Mouse (Mus musculus) left cerebral cortex, adult 2 months (tissue): ENCODE data around the gene Stat3. TPM values are rescaled to one million over a fixed set of nuclear protein-coding genes. Genes with fewer than 3 reads are reported as not detected.
A peak's percentile ranks its signal among the peaks of the same experiment; 100 is the strongest.

ENCODE experiments used
- DNase-seq, 2 experiments: peaks; one replicate each; pipeline ENCODE4 v3.0.0; 2021 to 2022; ENCODE audit warnings: low spot score in 2 of 2, mixed read lengths in 1 of 2; ENCODE audit errors: extremely low spot score in 1 of 2
- H3K27ac ChIP-seq: fragments of 200-600 bp; 2 replicates; pipeline ENCODE4 v1.8.1; 2022
- H3K4me3 ChIP-seq: fragments of 200-600 bp; 2 replicates; pipeline ENCODE4 v1.8.1; 2022
- CTCF ChIP-seq: fragments of 200-600 bp; IDR thresholded peaks from 2 replicates; pipeline ENCODE4 v1.8.1; 2022; ENCODE audit warnings: antibody characterized with exemption, mild to moderate bottlenecking, moderate library complexity
- intact Hi-C: fragments of 180-260 bp; cut with DNase I; formaldehyde crosslinking; loops from one replicate; pipeline ENCODE4 v1.15.1; 2025
- total RNA-seq, 2 experiments: library from RNA; stranded (reverse); gene quantifications; 2 replicates each; pipeline ENCODE4 v1.2.3; 2021

Gene Stat3
- total RNA-seq, 2 experiments from 2014 or later, result 35.7 to 40.9 TPM

DNA sequence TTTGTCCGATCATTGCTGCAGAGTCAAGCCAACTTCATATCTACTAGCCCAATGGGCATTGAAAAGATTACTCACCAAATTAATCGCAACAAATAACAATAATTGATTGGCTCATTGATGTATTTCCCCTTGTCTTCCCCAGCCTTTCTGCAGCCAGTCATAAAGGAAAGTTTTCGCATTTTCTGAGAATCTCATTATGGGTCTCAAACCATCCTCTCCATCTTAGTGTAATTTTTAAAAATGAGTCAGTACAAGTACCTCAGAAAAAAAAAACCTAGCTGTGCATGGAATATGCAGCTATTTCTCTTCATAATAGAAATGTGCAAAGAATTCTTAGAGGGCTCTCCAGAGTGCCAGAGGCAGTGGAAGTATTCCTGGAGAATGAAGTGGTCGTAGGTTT, 95.2 kb downstream of the Stat3 start:
- no peak for TF ChIP-seq CTCF
- no peak overlapping the region for H3K27ac ChIP-seq
- intact Hi-C loops, result no loop called here
- H3K4me3 ChIP-seq, result no peak overlapping the region
- DNase-seq, result no peak

DNA sequence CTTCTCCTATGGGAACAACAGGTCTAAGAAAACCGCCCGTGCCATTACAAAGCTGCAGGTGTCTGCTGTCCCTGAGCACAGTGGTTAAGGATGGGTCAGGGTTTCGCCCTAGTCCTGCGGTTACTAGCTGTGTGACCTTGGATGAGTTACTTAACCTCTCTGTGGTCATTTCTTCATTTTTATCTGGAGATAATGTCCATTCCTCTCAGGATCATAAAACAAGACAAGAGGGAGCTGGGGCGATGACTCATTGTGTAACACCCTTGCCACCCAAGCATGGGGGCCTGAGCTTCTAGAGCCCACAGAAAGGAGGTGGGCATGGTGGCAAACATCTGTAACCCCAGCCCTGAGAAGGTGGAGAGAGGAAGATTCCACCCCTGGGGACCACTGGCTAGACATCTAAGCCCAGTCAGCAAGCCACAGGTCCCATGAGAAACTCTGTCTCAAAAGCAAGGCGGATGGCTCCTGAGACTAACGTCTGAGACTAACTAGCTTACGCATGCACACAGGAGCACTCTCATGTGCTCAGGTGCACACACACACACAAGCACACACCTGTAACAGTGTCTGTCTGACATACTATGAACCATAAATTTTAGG, 96.2 kb downstream of the Stat3 start:
- no peak overlapping the region for H3K27ac ChIP-seq
- H3K4me3 ChIP-seq, result no peak overlapping the region
- intact Hi-C loops, result no loop called here
- TF ChIP-seq CTCF, result no peak
- no peak for DNase-seq

DNA sequence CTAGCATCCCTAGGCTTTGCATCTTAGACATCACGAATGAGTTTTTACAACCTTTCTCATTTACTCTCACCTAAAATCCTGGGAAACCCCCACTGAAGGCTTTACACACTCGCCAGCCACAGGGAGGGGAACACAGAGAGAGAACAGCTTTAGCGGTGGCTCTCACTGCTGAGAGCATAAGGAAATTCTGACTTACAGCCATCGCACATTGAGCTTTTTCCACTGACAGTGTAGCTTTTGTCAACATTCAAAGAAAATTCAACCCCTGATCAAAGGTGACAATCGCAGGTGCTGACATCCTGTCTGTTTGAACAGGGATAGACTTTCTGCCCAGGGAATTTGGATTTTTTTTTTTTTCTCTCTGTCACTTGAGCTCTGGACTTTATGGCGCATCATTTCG, 97.3 kb downstream of the Stat3 start:
- Histone ChIP-seq H3K27ac (no peak overlapping the region), H3K4me3 (no peak overlapping the region)
- no peak for TF ChIP-seq CTCF
- no peak for DNase-seq
- intact Hi-C loops, result no loop called here

DNA sequence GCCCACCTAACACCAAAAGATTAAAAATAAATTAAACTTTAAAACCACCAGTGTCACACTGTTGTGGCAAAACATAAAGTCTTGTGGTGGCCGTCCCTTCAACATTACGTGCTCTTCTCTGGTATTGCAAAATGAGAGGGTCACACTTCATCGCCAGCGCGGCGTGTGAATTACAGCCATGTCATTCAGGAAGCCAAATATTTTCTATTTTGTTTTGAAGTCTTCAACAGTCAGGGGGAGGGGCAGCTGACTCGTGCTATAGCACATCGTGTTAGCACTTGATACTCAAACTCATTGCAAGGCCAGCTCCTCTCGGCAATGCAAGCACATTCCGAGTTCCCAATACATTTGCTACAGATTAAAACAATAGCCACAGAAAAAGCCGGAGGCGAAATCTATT, 98.5 kb downstream of the Stat3 start:
- no peak for DNase-seq
- no peak overlapping the region for H3K4me3 ChIP-seq
- H3K27ac ChIP-seq, result no peak overlapping the region
- no peak for TF ChIP-seq CTCF
- intact Hi-C loops, result no loop called here

DNA sequence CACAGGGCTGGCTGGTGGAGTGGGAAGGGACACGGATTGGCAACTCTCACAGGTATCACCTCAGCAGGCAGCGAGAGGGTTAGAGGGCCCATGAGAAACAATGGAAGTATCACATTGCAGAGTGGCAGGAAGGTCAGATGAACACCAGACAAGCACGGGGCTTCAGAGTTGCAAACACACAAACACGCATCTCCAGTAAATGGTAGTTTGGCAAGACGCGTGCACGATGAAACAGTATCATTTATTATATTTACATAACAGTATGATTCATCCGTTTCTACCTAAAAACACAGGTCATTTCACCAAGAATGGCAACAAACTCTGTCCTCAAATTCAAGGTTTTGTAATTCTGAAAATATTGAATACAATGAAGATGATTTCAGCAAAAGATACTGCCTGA, 99.8 kb downstream of the Stat3 start:
- H3K4me3 ChIP-seq, result no peak overlapping the region
- intact Hi-C loops, result no loop called here
- no peak overlapping the region for H3K27ac ChIP-seq
- DNase-seq, result no peak
- TF ChIP-seq CTCF, result no peak

DNA sequence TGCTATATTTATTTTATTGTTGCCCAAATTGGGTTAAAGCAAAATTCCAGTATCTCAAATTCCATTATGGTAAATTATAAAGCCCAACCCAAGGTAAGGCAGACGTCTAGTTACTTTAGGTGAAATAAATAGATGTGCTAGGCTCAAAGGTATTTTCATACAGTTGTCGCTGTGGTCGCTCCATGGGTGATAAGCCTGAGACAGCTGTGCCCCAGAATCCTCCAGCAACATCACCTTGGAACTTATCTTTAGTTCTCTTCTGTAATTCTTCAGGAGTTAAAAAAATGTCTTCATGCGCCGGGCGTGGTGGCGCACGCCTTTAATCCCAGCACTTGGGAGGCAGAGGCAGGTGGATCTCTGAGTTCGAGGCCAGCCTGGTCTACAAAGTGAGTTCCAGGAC, 100.4 kb downstream of the Stat3 start:
- Histone ChIP-seq H3K4me3 (no peak overlapping the region), H3K27ac (no peak overlapping the region)
- TF ChIP-seq CTCF, result no peak
- DNase-seq, result no peak
- intact Hi-C loops, result no loop called here

DNA sequence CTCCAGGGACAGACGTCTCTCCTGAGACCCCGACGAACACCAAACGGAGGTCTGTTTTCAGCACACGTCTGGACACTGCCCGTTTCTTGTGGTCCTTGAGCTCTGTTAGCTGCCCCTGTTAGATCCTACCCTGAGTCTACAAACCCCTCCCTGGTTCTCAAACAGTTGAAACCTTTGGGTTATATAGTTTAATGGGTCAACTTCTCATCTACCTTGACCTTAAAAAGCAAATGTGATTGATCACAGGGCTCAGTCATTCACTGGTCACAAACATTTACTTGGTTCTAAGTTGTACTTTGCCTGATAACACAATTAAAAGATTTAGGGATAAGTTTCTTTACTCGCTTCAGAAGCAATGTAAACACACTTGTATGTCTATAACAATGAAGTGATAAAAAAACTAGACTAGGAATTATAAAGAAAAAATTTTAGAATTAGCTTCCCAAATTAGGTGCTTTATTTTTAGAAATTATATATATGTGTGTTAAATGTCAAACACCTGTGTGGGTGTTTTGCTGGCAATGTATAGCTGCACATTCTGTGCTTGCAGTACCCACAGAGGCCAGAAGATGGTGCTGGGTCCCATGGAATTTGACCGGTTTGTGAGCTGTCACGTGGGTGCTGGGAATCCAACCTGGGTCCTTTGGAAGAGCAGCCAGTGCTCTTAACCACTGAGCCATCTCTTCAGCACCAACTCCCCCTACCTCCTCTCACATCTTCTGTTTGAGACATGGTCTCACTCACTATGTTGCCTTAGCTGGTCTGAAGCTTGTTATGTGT, 102.2 kb downstream of the Stat3 start:
- DNase-seq, result no peak
- TF ChIP-seq CTCF, result peak; percentile 44
- no peak overlapping the region for H3K27ac ChIP-seq
- intact Hi-C loops, result no loop called here
- no peak overlapping the region for H3K4me3 ChIP-seq

Other genes with a start within 250 kb of the Stat3 start
- gene Zfp385c, start 247.1 kb downstream of the Stat3 start, total RNA-seq, result under 1 TPM; 0.16 to 0.26 TPM
- gene Dhx58, start 235.3 kb downstream of the Stat3 start, total RNA-seq, result 1 to 10 TPM; 3.0 to 3.7 TPM
- 10 to 100 TPM; 60.5 to 61.7 TPM for gene Kat2a, start 227.1 kb downstream of the Stat3 start, total RNA-seq
- gene Hspb9, start 225.7 kb downstream of the Stat3 start, total RNA-seq, result not detected
- 100 to 1,000 TPM; 139 to 142 TPM for gene Rab5c, start 201.3 kb downstream of the Stat3 start, total RNA-seq
- gene Kcnh4, start 179.6 kb downstream of the Stat3 start, total RNA-seq, result 10 to 100 TPM; 17.2 to 18.4 TPM
- not detected for gene Hcrt, start 176.6 kb downstream of the Stat3 start, total RNA-seq
- gene Ghdc, start 168.6 kb downstream of the Stat3 start, total RNA-seq, result 1 to 10 TPM; 7.3 TPM
- 10 to 100 TPM; 23.6 to 25.0 TPM for gene Stat5b, start 88.8 kb downstream of the Stat3 start, total RNA-seq
- gene Stat5a, start 80.2 kb downstream of the Stat3 start, total RNA-seq, result 1 to 10 TPM; 1.7 to 2.0 TPM
- gene Cavin1, start 31.3 kb upstream of the Stat3 start, total RNA-seq, result 10 to 100 TPM; 19.2 to 22.2 TPM
- gene Atp6v0a1, start 69.9 kb upstream of the Stat3 start, total RNA-seq, result 100 to 1,000 TPM; 442 to 461 TPM
- gene Naglu, start 130.5 kb upstream of the Stat3 start, total RNA-seq, result 1 to 10 TPM; 8.3 TPM
- 1 to 10 TPM in 1 of 2 experiments, under 1 TPM in 1; 0.87 to 1.5 TPM for gene Hsd17b1, start 138.9 kb upstream of the Stat3 start, total RNA-seq
- 10 to 100 TPM; 22.5 to 24.1 TPM for gene Coasy, start 143.0 kb upstream of the Stat3 start, total RNA-seq
- 10 to 100 TPM; 41.1 to 44.7 TPM for gene Mlx, start 147.7 kb upstream of the Stat3 start, total RNA-seq
- 1 to 10 TPM; 2.7 to 3.1 TPM for gene Psmc3ip, start 155.9 kb upstream of the Stat3 start, total RNA-seq
- gene Retreg3, start 180.4 kb upstream of the Stat3 start, total RNA-seq, result 10 to 100 TPM; 50.7 to 56.6 TPM
- gene Tubg1, start 180.4 kb upstream of the Stat3 start, total RNA-seq, result 10 to 100 TPM; 45.1 to 45.8 TPM
- gene Tubg2, start 216.4 kb upstream of the Stat3 start, total RNA-seq, result 10 to 100 TPM; 51.4 to 52.9 TPM
- gene Cntnap1, start 231.0 kb upstream of the Stat3 start, total RNA-seq, result 100 to 1,000 TPM; 171 to 182 TPM
- gene Plekhh3, start 231.8 kb upstream of the Stat3 start, total RNA-seq, result 10 to 100 TPM; 13.0 to 13.2 TPM
- gene Ccr10, start 235.9 kb upstream of the Stat3 start, total RNA-seq, result under 1 TPM in 1 of 2 experiments, not detected in 1; 0.38 TPM